Mouse (Mus musculus): ENCODE measurements around the gene Chrna10.

Chrna10 gene

DNA sequence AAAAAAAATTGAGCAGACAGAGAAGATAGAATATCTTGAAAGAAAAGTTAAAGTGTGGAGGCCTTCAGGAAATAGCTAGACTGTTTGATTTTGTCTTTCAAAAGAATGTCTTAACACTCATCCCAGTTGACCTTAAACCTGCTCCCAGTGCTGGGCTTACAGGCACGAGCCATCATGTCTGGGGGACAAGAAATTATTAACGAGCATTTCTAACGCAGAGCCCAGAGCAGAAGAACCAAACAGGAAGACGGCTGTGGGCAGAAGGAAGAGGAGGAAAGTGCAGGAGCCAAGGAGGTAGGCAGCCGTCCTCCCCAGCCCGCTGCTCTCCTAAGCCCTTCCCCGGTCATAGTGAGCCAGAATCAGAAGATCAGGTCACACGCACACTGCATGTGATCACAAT, 36.3 kb downstream of the Chrna10 start:
- DNase-seq = no peak

DNA sequence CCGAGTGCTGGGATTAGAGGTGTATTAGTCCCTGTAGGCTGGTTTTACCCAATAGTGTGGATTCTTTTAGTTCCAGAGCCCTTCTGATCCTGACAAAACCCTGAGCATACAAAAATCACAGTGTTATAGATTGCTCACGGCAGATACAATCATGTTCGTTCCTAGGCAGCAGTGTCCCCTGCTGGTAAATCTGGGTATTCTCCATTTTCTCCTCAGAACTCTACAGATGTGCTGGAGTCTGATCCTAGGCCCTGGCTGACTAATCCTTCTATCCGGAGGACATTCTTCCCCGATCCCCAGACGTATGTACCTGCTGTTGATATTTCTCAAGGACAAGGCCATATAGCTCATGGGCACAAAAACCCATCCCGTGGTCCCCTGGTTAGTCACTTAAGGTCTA, 38.1 kb downstream of the Chrna10 start:
- DNase-seq = peak; percentile 54

DNA sequence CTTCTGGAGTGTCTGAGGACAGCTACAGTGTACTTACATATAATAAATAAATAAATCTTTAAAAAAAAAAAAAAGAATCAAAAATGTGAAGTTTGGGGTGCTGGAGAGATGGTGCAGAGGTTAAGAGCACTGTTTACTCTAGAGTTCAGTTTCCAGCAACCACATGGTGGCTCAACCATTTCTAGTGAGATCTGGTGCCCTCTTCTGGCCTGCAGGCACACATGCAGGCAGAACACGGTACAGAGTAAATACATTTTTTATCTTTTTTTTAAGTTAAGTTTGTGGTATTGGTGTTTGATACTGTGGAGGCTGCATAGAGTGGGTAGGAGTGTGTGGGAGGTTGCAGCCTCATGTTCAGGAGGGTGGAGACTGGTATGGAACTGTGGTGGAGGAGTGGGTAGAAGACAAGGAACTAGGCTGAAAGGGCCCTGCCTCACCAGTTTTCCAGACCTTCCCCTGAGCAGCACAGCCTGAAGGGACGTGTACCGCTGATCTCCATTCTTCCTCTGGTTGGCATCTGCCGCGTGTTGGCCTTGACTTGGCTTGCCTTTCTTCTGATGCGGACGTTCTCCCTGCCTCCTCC, 39.8 kb downstream of the Chrna10 start:
- peak; percentile 39 for DNase-seq

DNA sequence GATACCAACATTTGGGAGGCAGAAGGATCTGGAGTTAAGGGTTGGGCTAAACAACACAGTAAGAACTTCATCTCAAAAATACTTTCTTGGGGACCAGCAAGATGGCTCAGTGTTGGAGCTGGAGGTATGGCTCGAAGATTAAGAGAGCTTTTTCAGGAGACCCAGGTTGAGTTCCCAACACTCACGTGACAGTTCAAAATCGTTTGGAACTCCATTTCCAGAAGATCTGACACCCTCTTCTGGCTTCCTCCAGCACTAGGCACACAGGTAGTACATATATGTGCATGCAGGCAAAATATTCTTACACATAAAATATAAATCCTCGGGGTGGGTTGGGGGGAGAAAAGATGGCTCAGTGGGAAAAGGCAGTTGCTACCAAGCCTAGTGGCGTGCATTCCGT, 50.3 kb downstream of the Chrna10 start:
- DNase-seq = no peak

DNA sequence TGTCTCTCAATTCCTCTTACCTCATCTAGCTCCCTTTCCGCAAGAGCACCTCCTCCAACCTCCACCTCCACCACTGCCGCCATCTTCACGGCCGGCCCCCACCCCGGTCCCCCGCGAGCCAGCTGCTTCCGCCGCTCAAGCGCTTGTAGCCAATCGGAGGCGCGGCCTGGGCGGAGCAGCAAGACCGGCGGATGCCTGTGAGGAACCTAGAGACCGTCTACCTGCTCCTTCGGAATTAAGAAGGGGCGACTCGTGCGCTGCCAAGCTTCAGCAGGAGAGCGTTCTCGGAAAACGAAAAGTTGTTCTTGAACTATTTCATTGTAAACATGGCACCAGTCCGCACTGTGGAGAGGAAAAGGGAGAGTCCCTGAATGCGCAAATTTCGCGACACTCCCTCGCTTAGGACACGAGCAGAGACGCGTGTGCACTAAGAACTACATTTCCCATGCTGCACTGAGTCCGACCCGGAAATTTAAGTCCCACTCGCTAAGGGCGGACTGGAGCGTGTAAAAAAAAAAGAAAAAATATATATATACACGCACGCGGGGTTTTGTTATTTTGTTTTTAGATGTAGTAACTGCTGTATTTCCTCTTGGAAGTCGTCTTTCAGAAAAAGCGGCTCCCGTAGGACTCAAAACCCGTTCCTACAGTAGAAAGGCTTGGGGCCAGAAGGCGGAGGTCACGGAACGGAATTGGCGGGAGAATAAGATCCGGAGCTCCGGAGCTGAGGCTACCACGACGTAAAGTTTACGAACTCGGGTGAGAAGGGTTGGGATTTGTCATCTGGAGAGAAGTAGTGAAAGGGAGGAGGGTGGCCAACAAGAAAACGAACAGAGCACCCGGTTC, 51.4 kb downstream of the Chrna10 start, which contains the start of the genes Rnf121, Xndc1 and Xntrpc:
Gene Rnf121, minus strand, starts transcription at position 424 of the 846 bp plus-strand sequence.
Gene Xndc1, plus strand, starts transcription at position 466 of the 846 bp plus-strand sequence.
Gene Xntrpc, plus strand, starts transcription at position 668 of the 846 bp plus-strand sequence.
- peak; percentile 95 for DNase-seq

DNA sequence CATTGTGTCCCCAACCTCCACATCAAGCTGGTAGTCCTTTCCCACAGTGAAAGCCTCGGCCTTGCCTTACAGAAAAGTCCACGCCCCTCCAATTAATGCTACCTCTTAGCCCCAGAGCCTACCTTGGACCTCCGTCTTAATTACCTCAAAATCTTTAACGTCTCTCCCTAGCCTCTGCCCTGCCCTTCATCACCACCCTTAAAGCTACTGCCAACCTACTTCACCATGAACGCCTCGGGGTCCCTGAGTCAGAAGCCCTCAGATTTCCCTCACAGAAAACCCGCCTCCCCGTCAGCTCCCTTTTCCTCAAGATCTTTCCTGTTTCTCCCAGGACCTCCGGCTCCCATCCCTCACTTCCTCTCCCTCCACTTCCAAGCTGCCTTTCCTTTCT, 52.0 kb downstream of the Chrna10 start:
- no peak for DNase-seq

DNA sequence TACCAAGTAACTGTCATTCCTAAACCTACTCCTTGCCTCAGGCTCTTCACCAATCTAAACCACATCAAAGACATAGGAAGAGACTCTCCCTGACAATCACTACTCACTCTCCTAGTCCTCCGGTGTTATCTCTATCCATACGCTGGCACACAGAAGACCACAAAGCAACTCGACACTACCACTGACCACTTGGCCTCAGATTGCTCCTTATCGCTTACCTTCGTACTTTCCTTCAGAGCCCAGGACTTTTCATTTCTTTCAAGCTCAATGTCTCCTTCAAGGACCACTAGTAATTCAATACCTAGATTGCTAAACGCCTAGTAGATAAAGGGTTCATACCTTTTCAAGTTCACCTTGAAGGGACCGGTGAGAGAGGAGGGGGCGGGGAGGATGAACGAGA, 52.7 kb downstream of the Chrna10 start:
- no peak for DNase-seq

DNA sequence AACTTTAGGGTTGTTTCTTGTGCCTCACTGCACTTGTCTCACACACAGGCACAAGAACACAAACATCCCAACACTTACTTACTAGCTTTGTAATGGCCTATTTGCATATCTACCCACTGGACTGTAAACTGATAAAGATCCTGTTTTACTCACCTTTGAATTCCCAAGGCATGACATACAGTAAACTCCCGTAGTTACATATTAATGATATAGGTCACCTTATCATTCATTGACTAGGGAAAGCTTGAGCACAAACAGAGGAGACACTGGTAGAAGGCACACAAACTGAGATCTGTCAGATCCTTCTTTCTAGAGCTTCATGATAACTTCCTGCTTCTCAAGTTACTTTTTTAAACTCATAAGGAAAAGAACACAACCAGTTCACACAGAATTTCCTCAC, 54.4 kb downstream of the Chrna10 start:
- no peak for DNase-seq

DNA sequence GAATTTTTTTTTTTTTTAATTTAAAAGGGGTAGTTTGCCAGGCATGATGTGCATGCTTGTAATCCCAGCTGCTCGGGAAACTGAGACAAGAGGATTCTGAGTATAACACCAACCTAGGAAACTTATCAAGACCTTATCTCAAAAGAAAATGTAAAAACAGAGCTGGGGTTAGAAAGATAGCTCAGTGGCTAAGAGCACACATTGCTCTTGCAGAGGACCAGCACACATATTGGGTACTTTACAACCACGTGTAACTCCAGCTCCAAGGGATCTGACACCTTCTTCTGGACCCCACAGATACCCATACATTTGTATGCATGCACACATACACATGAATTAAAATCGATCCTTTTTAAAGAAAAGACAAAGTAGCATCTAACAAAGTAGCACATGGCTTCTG, 55.3 kb downstream of the Chrna10 start:
- DNase-seq = no peak

All from kidney, postnatal 10 days (tissue).